Mouse (Mus musculus) CD4-positive, CD25-positive, alpha-beta regulatory T cell, adult 4 months (primary cell): Measurements from ENCODE around the gene Glipr2. TPM values are rescaled to one million over a fixed set of nuclear protein-coding genes. Genes with fewer than 3 reads are reported as not detected.
A peak's percentile ranks its signal among the peaks of the same experiment; 100 is the strongest.

ENCODE experiments used
- ATAC-seq: one replicate; pipeline ENCODE4 v1.8.0; 2017
- polyA plus RNA-seq, 2 experiments: library from polyadenylated mRNA; unstranded; fragments of 100-300 nt; shearing (Covaris generic); gene quantifications; one replicate each; pipeline ENCODE4 v1.2.1; 2017

The Glipr2 gene
- polyA plus RNA-seq, 2 experiments from 2014 or later: 165 to 194 TPM

DNA sequence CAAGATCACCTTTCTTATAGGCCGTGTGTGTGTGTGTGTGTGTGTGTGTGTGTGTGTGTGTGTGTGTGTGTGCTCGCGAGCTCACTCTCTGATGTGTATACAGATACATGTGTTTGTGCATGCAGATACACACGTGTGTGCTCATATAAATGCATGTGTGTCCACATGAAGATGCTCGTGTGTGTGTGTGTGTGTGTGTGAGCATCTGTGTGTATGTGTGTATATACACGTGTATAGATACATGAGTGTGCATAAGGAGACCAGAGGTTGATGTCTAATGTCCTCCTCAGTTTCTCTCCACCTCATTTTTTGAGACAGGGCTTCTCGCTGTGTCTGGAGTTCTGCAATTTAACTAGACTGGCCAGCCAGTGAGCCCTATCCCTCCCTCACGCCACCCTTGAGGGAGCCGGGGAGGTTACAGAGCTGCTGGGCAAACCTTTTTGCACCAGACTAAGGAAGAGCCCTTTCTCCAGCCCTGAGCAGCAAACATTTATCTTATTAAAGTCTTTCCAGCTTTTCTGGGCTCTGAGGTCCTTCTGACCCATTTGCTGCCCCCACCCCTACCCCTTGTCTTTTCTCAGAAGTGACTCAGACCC is 14.4 kb downstream of the Glipr2 start:
- no peak for ATAC-seq

GRCm38 (mm10) chr4:43972137-43972591 is 15.0 kb downstream of the Glipr2 start:
- peak; percentile 85 for ATAC-seq

DNA sequence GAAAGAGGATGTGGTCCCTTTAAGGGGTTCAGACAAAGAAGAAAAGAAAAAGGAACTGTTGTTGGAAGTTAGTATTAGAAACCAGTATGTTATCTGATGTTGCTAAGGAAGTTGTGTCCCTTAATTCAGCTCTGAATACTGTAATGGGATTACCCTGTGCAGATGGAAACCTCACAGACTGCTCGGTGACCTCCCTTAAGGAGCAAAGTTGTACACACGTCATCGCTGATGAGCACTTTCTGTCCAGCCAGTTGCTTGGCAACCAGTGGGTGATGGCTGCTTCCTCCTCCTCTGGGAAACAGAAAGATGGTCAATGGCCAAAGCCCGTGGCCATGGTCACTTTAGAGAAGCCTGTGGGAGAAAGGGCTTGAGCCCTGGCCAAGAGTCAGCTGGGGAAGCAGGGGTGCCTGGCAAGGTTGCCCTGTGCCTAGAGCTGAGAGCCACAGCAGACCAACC is 16.4 kb downstream of the Glipr2 start:
- peak; percentile 56 for ATAC-seq

DNA sequence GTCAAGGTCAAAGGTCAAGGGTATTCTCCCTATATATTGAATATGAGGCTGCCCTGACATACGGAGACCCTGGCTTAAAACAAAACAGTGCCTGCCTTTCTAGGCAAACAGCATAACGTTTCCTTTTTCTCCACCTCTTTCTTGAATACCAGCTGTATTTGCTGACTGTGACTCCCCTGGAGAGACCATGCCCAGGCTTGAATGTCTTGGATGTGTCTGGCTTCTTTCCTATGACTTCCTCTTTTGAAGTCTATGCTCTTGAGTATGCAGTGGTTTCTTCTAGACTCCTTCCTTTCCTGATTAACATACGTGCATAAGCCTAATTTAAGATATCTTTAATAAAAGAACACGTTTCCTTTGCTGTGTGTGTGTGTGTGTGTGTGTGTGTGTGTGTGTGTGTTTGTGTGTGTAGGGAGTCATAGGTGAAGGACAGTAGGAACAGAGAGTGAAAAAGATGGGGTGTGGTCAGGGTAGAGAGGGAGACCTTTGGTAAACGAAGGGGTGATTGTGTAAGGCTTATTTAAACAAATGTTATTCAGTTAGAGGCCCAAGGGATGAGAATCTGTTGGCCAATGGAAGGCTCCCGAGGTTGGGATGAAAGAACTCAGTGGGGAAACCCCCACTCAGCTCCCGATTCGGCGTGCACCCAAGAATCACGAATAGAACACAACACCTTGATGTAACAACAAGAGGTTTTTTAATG is 17.9 kb downstream of the Glipr2 start:
- ATAC-seq: no peak

DNA sequence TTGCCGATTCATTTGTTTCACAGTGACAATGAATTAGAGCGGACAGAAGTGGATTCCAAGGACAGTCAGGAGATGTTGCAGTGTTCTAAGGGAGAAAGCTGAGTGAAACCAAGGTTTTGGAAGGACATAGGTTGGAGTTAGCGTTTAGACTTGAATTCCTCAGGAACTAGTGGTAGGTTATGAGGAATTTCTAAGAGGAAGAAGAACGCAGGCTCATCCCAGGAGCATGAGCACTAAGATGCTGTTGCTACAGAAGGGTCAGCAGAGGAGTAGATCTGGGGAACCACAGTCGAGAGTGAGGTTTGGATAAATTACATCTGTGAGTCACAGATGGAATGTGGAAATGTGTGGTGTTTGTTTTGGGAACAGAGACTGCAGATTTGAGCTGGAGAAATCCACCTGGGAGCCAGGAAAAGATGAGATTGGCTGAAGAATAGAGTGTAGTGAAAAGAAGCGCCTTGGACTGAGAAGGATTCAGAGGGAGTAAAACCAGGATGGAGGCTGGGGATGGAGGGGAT is 19.1 kb downstream of the Glipr2 start:
- ATAC-seq: no peak

DNA sequence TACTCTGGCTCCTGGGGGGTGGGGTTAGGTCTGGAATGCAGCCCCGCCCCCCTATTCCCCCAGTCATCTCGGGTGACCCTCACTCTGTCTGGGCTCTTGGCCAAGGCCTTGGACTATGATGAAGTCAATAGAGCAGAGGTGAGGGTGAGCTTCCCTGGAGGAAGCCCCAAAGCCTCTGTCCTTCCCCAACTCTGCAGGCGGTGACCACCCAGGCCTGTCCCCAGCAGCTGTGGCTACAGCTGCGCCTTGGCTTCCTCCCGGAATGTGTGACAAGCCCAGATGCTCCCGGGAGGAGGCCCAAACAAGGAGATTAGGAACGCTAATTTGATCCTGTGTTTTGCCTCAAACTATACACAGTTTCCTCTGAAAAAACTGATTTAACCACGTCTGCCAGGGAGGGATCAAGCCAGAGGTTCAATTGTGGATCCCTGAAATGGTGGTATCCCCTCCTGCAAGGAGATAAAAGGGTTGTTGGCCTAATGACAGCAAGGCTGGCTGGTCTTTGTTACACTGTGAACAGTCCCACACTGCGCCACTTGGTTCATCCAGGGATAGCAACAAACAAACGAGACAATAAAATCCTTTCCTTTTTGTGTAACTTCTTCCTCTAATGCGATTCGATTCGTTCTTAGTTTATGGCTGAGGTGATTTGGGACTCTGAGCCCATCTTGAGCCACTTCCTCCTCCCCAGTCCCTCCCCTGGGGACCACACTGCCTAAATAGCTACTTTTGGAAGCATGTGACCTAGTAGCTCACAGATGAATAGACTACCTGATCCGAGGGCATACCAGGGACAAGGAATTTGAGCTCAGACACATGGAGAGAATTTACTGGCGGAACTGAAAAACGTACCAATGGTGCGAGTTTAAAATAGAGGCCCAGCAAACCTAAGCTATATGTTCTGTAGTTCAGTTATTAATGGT is 21.6 kb downstream of the Glipr2 start:
- ATAC-seq: no peak

GRCm38 (mm10) chr4:43979746-43980145 is 22.5 kb downstream of the Glipr2 start:
- no peak for ATAC-seq

GRCm38 (mm10) chr4:43980236-43980635 is 23.0 kb downstream of the Glipr2 start:
- no peak for ATAC-seq

DNA sequence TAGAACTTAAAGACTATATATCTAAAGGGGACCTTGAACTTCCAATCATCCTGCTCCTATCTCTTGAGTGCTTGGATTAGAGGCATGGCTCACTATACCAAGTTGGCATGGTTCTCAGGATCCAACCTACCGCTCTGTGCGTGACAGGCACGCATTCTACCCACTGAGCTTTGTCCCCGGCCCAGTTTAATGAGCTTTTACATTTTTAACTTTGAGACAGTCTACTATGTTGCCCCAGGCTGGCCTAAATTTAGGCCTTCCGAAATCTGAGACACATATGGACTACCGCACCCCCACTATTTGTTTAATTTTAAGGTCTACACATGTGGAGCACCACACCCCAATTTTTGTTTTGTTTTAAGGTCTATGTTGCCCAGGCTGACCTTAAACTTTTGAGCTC is 23.6 kb downstream of the Glipr2 start:
- no peak for ATAC-seq

DNA sequence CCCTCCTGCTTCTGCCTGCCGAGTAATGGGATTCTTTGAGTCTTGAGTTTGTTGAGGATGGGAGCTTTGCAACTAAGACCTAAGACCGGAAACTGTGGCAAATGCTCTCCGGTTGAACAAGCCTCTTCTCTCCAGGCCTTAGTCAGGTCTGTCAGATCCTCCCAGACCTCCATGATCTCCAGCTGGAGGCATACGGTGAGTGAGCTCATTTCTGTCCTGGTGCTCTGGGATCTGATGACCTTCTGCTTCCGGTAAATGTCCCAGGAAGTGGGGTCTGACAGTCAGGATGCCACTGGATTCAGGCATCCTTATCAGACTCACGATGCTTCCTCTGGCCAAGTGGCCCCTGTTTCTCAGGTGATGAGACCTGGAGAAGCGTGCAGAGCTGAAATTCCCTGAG is 24.1 kb downstream of the Glipr2 start:
- no peak for ATAC-seq

- peak; percentile 98 for ATAC-seq
Measured at GRCm38 (mm10) chr4:43982053-43982732, 25.0 kb downstream of the Glipr2 start.

DNA sequence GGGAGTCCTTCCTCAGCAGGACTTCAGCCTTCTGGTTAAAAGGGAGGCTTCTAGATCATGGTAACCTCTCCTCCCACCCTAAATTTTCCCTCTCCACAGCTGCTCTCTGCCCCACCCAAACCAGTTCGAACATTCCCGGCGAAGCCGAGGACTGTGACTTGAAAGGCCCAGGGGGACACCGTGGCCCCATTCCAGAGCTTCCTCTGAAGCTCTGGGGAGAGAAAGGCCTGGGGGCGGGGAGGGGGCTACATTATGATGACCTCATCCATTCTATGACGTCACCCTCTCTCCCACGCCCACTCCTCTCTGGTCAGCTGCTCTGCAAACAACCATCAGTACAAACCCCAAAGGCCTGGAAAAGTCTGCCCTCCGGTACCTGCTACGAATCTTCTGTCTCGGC is 26.0 kb downstream of the Glipr2 start, which contains the start of gene Ccin:
Ccin (plus strand) TSS at position 303 of the 400 bp plus-strand sequence.
- no peak for ATAC-seq

DNA sequence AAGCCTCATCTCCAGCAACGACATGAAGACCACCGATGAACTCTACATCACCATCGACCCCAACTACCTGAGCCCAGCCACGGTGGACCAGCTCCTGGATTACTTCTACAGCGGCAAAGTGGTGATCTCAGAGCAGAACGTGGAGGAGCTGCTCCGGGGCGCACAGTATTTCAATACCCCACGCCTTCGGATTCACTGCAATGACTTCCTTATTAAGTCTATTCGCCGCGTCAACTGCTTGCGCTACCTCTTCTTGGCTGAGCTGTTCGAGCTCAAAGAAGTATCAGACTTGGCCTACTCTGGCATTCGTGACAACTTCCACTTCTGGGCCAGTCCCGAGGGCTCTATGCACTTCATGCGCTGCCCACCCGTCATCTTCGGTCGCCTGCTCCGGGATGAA is 26.6 kb downstream of the Glipr2 start:
- no peak for ATAC-seq

DNA sequence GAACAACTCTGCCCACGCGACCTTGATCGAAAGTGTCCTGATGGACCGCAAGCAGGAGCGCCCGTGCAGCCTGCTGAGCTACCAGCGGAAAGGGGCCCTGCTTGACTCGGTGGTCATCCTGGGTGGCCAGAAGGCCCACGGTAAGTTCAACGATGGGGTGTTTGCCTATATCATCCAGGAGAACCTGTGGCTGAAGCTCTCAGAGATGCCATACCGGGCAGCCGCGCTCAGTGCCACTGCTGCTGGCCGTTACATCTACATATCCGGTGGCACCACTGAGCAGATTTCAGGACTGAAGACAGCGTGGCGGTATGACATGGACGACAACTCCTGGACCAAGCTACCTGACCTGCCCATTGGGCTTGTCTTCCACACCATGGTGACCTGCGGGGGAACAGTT is 27.1 kb downstream of the Glipr2 start:
- no peak for ATAC-seq

DNA sequence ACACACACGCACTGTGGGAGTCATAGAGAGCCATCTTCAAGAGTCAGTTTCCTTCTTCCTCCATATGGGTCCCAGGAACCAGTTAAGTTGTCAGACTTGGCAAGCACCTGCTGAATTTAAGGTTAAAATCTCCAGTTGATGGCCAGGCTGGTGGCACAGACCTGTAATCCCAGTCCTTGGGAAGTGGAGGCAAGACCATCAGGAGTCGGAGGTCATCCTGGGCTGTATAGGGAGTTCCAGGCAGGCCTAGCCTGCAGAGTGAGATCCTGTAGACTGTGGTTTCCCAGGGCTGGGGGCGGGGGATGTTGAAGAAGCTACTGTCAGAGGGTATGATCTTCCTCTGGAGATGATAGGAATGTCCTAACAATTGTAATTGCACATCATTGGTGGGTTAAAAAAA is 31.8 kb downstream of the Glipr2 start:
- ATAC-seq: no peak

- ATAC-seq: no peak
Measured at GRCm38 (mm10) chr4:43993072-43993471, 35.9 kb downstream of the Glipr2 start.

GRCm38 (mm10) chr4:43994342-43994741 is 37.1 kb downstream of the Glipr2 start:
- no peak for ATAC-seq

GRCm38 (mm10) chr4:44003622-44004021 is 46.4 kb downstream of the Glipr2 start:
- ATAC-seq: no peak

GRCm38 (mm10) chr4:44004126-44004525 is 46.9 kb downstream of the Glipr2 start, which contains the start of gene Clta:
Clta (plus strand) TSS chr4:44004452.
- no peak for ATAC-seq

GRCm38 (mm10) chr4:44004623-44005409 is 47.6 kb downstream of the Glipr2 start:
- no peak for ATAC-seq

- no peak for ATAC-seq
Measured at GRCm38 (mm10) chr4:44010176-44010575, 53.0 kb downstream of the Glipr2 start.
